Mouse (Mus musculus) intestine, embryonic 16.5 days (tissue): ENCODE data around the gene Egflam. TPM values are rescaled to one million over a fixed set of nuclear protein-coding genes. Genes with fewer than 3 reads are reported as not detected.

Source experiments
- ATAC-seq: fragments of 200-750 bp; cut with Nextera tagmentation; 2 replicates; pipeline ENCODE4 v1.8.0; 2017; ENCODE audit warnings: moderate TSS enrichment, moderate library complexity
- H3K27ac ChIP-seq: fragments of 300-500 bp; sonication (generic); 2 replicates; pipeline ENCODE4 v1.5.1; 2014; ENCODE audit warnings: mild to moderate bottlenecking, low read length
- H3K27me3 ChIP-seq: fragments of 300-500 bp; sonication (generic); replicated peaks from 2 replicates; pipeline ENCODE4 v1.6.1; 2014; ENCODE audit warnings: low read length, control low read depth, mixed read lengths; ENCODE audit not compliant: control insufficient read depth, insufficient read depth
- H3K36me3 ChIP-seq: fragments of 300-500 bp; sonication (generic); 2 replicates; pipeline ENCODE4 v1.6.1; 2014; ENCODE audit warnings: low read length, control low read depth; ENCODE audit not compliant: control insufficient read depth, insufficient read depth
- H3K4me1 ChIP-seq: fragments of 300-500 bp; sonication (generic); 2 replicates; pipeline ENCODE4 v1.6.1; 2014; ENCODE audit warnings: low read length, control low read depth, mixed read lengths; ENCODE audit not compliant: control insufficient read depth, insufficient read depth
- H3K4me2 ChIP-seq: fragments of 300-500 bp; sonication (generic); 2 replicates; pipeline ENCODE4 v1.6.1; 2014; ENCODE audit warnings: low read depth, low read length, control low read depth
- H3K4me3 ChIP-seq: fragments of 300-500 bp; sonication (generic); 2 replicates; pipeline ENCODE4 v1.5.1; 2014; ENCODE audit warnings: mild to moderate bottlenecking, low read length
- H3K9ac ChIP-seq: fragments of 300-500 bp; sonication (generic); 2 replicates; pipeline ENCODE4 v1.6.1; 2014; ENCODE audit warnings: low read depth, low read length
- H3K9me3 ChIP-seq: fragments of 300-500 bp; sonication (generic); 2 replicates; pipeline ENCODE4 v1.6.1; 2016; ENCODE audit warnings: low read length, control low read depth; ENCODE audit not compliant: control insufficient read depth
- whole genome bisulfite sequencing: fragments of 180-500 bp; shearing (Covaris S2); extraction: QIAGEN DNeasy Blood & Tissue Kit; methylation state at CpG from one replicate; pipeline ENCODE4 v1.1.7; 2014; 5-methylcytosine and 5-hydroxymethylcytosine counted together
- polyA plus RNA-seq: library from polyadenylated mRNA; unstranded; fragments of >200 nt; fragmentation: Nextera tagmentation; extraction: Ambion mirVana; gene quantifications from 2 replicates; pipeline ENCODE4 v1.2.1, GENCODE M21; 2015

The Egflam gene
- polyA plus RNA-seq, 1 experiment from 2014 or later: 21.3 TPM

- Histone ChIP-seq H3K4me3 (no peak overlapping the region), H3K27ac (no peak overlapping the region), H3K9me3 (no peaks in the 10 kb centered on the region), H3K4me1 (no peaks in the 10 kb centered on the region), H3K4me2 (no peak overlapping the region), H3K36me3 (no peaks in the 10 kb centered on the region), H3K27me3 (no peaks in the 10 kb centered on the region), H3K9ac (no peak overlapping the region)
- 87% methylated on average over 1 of the region's 1 CpGs for WGBS
- ATAC-seq: no peak
Measured at GRCm38 (mm10) chr15:7261371-7261770, 136.8 kb downstream of the Egflam start.

GRCm38 (mm10) chr15:7256577-7256976 lies 141.6 kb downstream of the Egflam start:
- ATAC-seq: no peak
- Histone ChIP-seq H3K9ac (no peak overlapping the region), H3K4me1 (no peaks in the 10 kb centered on the region), H3K4me2 (no peak overlapping the region), H3K27ac (no peak overlapping the region), H3K9me3 (no peaks in the 10 kb centered on the region), H3K36me3 (no peaks in the 10 kb centered on the region), H3K27me3 (no peaks in the 10 kb centered on the region), H3K4me3 (no peak overlapping the region)
- WGBS: 83% methylated on average over 3 of the region's 3 CpGs

- ATAC-seq: no peak
- WGBS: 97% methylated on average over 6 of the region's 6 CpGs
- no peak overlapping the region for H3K4me2 ChIP-seq
- H3K27me3 ChIP-seq: no peaks in the 10 kb centered on the region
- H3K36me3 ChIP-seq: peaks cover 3% of the 10 kb centered on the region; the same call in 1 of the 2 replicates
- no peak overlapping the region for H3K4me3 ChIP-seq
- no peak overlapping the region for H3K27ac ChIP-seq
- H3K4me1 ChIP-seq: no peaks in the 10 kb centered on the region
- H3K9me3 ChIP-seq: peaks cover 8% of the 10 kb centered on the region
- H3K9ac ChIP-seq: no peak overlapping the region
Measured at GRCm38 (mm10) chr15:7253326-7253725, 144.9 kb downstream of the Egflam start.

GRCm38 (mm10) chr15:7252106-7252636 lies 146.0 kb downstream of the Egflam start:
- no peak overlapping the region for H3K4me3 ChIP-seq
- no peak overlapping the region for H3K27ac ChIP-seq
- H3K9ac ChIP-seq: no peak overlapping the region
- WGBS: 53% methylated on average over 12 of the region's 12 CpGs
- ATAC-seq: peak; percentile 89
- H3K9me3 ChIP-seq: peaks cover 8% of the 10 kb centered on the region
- peak overlapping the region; percentile 13; the same call in 1 of the 2 replicates for H3K4me2 ChIP-seq
- no peaks in the 10 kb centered on the region for H3K27me3 ChIP-seq
- no peaks in the 10 kb centered on the region for H3K4me1 ChIP-seq
- peaks cover 3% of the 10 kb centered on the region; the same call in 1 of the 2 replicates for H3K36me3 ChIP-seq

- Histone ChIP-seq H3K9ac (no peak overlapping the region), H3K4me1 (no peaks in the 10 kb centered on the region), H3K4me3 (no peak overlapping the region), H3K27me3 (no peaks in the 10 kb centered on the region), H3K4me2 (no peak overlapping the region), H3K27ac (no peak overlapping the region), H3K36me3 (peaks cover 3% of the 10 kb centered on the region; the same call in 1 of the 2 replicates), H3K9me3 (peaks cover 8% of the 10 kb centered on the region)
- WGBS: 97% methylated on average over 9 of the region's 9 CpGs
- no peak for ATAC-seq
Measured at GRCm38 (mm10) chr15:7251042-7251441, 147.2 kb downstream of the Egflam start.

GRCm38 (mm10) chr15:7249216-7249615 lies 149.0 kb downstream of the Egflam start:
- Histone ChIP-seq H3K36me3 (peaks cover 3% of the 10 kb centered on the region; the same call in 1 of the 2 replicates), H3K4me2 (no peak overlapping the region), H3K4me1 (no peaks in the 10 kb centered on the region), H3K27me3 (no peaks in the 10 kb centered on the region), H3K27ac (no peak overlapping the region), H3K4me3 (no peak overlapping the region), H3K9ac (no peak overlapping the region), H3K9me3 (peaks cover 8% of the 10 kb centered on the region)
- WGBS: 89% methylated on average over 4 of the region's 4 CpGs
- ATAC-seq: no peak

- H3K4me1 ChIP-seq: no peaks in the 10 kb centered on the region
- ATAC-seq: no peak
Measured at GRCm38 (mm10) chr15:7247321-7247720, 150.9 kb downstream of the Egflam start.

GRCm38 (mm10) chr15:7242161-7242850 lies 155.9 kb downstream of the Egflam start:
- Histone ChIP-seq H3K9ac (no peak overlapping the region), H3K4me1 (no peaks in the 10 kb centered on the region), H3K27me3 (no peaks in the 10 kb centered on the region), H3K9me3 (no peaks in the 10 kb centered on the region), H3K4me2 (no peak overlapping the region), H3K36me3 (no peaks in the 10 kb centered on the region), H3K4me3 (no peak overlapping the region), H3K27ac (no peak overlapping the region)
- WGBS: 79% methylated on average over 15 of the region's 15 CpGs
- ATAC-seq: no peak

More at GRCm38 (mm10) chr15:7247321-7247720, 150.9 kb downstream of the Egflam start:
- Histone ChIP-seq H3K9me3 (peaks cover 8% of the 10 kb centered on the region), H3K4me3 (no peak overlapping the region), H3K4me2 (no peak overlapping the region), H3K27ac (no peak overlapping the region), H3K36me3 (peaks cover 3% of the 10 kb centered on the region; the same call in 1 of the 2 replicates), H3K9ac (no peak overlapping the region), H3K27me3 (no peaks in the 10 kb centered on the region)
- WGBS: 89% methylated on average over 8 of the region's 8 CpGs

GRCm38 (mm10) chr15:7240950-7241349 lies 157.2 kb downstream of the Egflam start:
- H3K9me3 ChIP-seq: no peaks in the 10 kb centered on the region
- no peak overlapping the region for H3K4me3 ChIP-seq
- H3K27ac ChIP-seq: no peak overlapping the region
- H3K4me1 ChIP-seq: no peaks in the 10 kb centered on the region
- no peaks in the 10 kb centered on the region for H3K36me3 ChIP-seq
- no peak overlapping the region for H3K9ac ChIP-seq
- WGBS: 63% methylated on average over 3 of the region's 3 CpGs
- no peak overlapping the region for H3K4me2 ChIP-seq
- no peak for ATAC-seq
- H3K27me3 ChIP-seq: no peaks in the 10 kb centered on the region
